Mouse (Mus musculus): Measurements from ENCODE around the gene Odaph. TPM values are rescaled to one million over a fixed set of nuclear protein-coding genes. Genes with fewer than 3 reads are reported as not detected.

The Odaph gene
- total RNA-seq (2023), result 1.7 to 3.7 TPM (median 2.0 TPM) in 4 replicates

DNA sequence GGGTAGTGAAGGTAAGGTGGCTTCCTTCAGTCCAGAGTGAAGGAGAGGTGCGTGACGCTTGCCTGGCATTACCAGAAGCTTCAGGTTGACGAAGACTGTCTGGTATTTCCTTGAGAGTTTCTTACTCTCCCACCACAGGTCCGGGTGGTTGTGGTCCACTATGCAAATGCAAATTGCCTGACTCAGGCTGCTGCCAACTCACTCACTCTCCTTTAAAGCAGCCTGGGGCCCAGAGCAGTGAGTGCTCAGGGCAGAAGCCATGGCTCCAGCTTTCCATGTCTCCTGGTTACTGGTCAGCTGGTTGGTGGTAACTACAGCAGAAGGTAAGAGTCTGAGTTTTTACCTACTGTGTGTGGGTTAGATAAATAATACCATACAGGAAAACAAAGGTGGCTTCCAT, at the start of gene Odaph:
Gene Odaph (plus strand): TSS at position 240 of the 400 bp plus-strand sequence.

DNA sequence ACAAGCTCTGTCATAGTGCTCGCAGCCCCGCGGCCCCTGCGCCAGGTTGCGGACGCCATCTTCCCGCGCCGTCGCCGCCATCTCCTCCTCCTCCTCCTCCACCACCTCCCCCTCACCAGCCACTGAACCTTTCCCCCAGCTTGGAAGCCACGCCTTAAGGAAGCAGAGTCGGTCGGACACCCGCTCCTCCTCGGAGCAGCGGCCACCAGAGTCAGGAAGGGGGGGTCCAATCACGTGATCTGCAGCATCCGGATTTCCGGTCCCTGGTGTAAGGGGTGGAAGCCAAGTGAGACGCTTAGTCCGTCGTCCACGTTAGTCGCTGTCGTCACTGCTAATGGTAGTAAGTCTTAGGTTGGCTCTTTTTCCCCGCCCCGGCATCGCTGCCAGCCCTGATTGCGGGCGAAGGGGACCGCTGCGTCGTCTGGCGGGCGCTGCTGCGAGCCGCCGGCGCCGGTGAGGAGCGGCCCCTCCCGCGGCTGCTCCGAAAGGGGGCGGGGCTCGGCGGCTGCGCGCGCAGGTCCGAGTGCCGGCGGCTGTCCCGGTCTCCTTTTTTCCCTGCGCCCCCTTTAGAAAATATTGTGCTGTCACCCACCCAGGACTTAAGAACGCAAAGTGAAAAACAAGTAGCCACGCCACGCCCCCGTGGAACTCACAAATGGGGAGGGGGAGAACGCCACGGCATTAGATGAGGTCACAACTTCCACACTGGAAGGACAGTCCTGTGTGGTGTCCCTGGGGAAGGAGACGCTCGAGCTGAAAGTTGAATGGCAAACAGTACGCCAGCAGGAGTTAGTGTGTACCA, 24.4 kb upstream of the Odaph start, which contains the start of gene Rchy1:
Gene Rchy1 (minus strand): TSS at position 430 of the 802 bp plus-strand sequence.

DNA sequence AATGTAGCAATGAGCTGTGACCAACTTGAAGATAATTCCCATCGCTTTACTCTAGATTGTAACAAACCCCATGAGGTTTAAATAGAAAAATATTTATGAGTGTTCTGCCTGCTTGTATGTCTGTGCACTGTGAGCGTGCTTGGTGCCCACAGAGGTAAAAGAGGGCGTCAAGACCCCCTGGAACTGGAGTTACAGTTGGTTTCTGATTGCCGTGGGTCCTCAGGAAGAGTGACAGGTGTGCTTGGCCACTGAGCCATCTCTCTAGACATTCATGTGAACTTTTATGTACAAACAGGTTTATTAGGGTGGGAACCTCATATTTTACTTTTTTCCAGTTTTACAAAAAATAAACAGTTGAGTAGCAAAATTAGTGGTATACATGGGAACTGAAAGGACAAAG, 56.5 kb downstream of the Odaph start, which contains the start of gene Cdkl2:
Gene Cdkl2 (minus strand): TSS at position 101 of the 400 bp plus-strand sequence.

Other genes starting within 250 kb of the Odaph start
- gene Rchy1, start 24.4 kb upstream of the Odaph start, total RNA-seq (2023), result 137 to 148 TPM (median 143 TPM) in 4 replicates
- 0.38 to 1.2 TPM (median 0.66 TPM) in 4 replicates for gene Cdkl2, start 56.4 kb downstream of the Odaph start, total RNA-seq (2023)
- gene G3bp2, start 96.2 kb downstream of the Odaph start, total RNA-seq (2023), result 94.3 to 106 TPM (median 98.5 TPM) in 4 replicates
- 64.4 to 70.7 TPM (median 68.2 TPM) in 4 replicates for gene Uso1, start 150.5 kb downstream of the Odaph start, total RNA-seq (2023)
- not detected in 4 replicates for gene U90926, start 227.9 kb downstream of the Odaph start, total RNA-seq (2023)

All from B cell, adult 62 days (primary cell).